Mouse (Mus musculus): ENCODE results near the gene Susd1. TPM values are rescaled to one million over a fixed set of nuclear protein-coding genes. Genes with fewer than 3 reads are reported as not detected.

The Susd1 gene
- polyA plus RNA-seq, 2 experiments = 5.8 to 18.1 TPM

DNA sequence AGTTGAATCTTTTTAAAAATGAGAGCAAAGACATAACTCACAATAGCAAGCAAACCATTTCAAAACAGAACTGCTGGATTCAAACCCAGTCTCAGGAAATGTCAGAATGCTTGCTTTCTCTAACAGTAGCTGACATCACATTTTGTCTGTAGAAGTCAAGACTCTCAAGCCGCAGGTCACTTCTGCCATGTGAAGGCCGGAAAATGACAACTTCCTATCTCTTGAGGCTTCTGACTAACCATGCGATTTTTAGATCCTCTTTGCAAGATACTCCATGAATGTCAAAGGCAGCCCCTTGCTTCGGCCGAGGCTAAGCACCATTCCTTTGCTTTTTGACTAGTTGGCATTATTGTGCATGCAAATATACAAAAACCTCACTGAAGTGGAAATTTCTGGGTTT, 172.8 kb downstream of the Susd1 start:
- ATAC-seq (ENCODE audit: insufficient read depth) (no peak), DNase-seq (ENCODE audit: low read depth in 3 of 3, low spot score in 3 of 3) (no peak)
- H3K9ac ChIP-seq (replicated peaks) = no peak overlapping the region
- H3K4me3 ChIP-seq (ENCODE audit: insufficient read depth in 1 of 2, low read depth in 2 of 2, low read length in 2 of 2) = no peak overlapping the region
- no peak overlapping the region for H3K27ac ChIP-seq
- WGBS (ENCODE audit: insufficient replicate concordance) = 29% methylated on average over 5 of the region's 5 CpGs
- H3K4me1 ChIP-seq (replicated peaks; ENCODE audit: control insufficient read depth in 2 of 2, insufficient read depth in 2 of 2, low read length in 1 of 2) = peaks cover 3 to 14% of the 10 kb centered on the region in 2 experiments; a peak in 3 of 4 replicates
- H3K27me3 ChIP-seq (ENCODE audit: control insufficient read depth, insufficient read depth, low read length) = no peaks in the 10 kb centered on the region
- H3K36me3 ChIP-seq (replicated peaks; ENCODE audit: control insufficient read depth, insufficient read depth, low read depth) = no peaks in the 10 kb centered on the region
- no peak overlapping the region for H3K4me2 ChIP-seq (ENCODE audit: low read depth)
- TF ChIP-seq CTCF (IDR thresholded peaks at IDR 0.05; ENCODE audit: low read depth) (no peak), EP300 (IDR thresholded peaks at IDR 0.05; ENCODE audit: low read depth) (no peak)
- H3K9me3 ChIP-seq (ENCODE audit: control insufficient read depth, low read length) = no peaks in the 10 kb centered on the region

DNA sequence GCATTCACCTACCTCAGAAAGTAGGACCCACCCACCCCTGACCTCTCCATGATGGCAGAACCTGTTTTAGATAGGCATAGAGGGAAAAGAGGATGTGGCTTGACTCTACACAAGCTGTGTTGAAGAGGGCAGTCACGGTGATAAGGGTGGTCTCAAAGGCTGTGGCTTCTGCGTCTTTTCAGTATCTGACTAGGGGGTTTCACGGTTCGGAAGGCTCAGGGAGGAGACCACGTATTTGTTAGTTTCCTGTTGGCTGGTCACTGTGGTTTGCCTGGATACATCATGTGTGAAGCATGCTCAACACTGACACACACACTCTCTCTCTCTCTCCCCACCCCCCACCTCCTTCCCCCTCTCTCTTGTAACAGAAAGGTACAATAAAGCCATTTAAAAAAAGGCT, 173.3 kb downstream of the Susd1 start:
- Histone ChIP-seq H3K9me3 (ENCODE audit: control insufficient read depth, low read length) (no peaks in the 10 kb centered on the region), H3K9ac (replicated peaks) (no peak overlapping the region), H3K27ac (no peak overlapping the region), H3K4me1 (replicated peaks; ENCODE audit: control insufficient read depth in 2 of 2, insufficient read depth in 2 of 2, low read length in 1 of 2) (peaks cover 3 to 16% of the 10 kb centered on the region in 2 experiments; a peak in 3 of 4 replicates), H3K4me3 (ENCODE audit: insufficient read depth in 1 of 2, low read depth in 2 of 2, low read length in 2 of 2) (no peak overlapping the region), H3K36me3 (replicated peaks; ENCODE audit: control insufficient read depth, insufficient read depth, low read depth) (no peaks in the 10 kb centered on the region), H3K27me3 (ENCODE audit: control insufficient read depth, insufficient read depth, low read length) (no peaks in the 10 kb centered on the region), H3K4me2 (ENCODE audit: low read depth) (no peak overlapping the region)
- no peak for TF ChIP-seq EP300 (IDR thresholded peaks at IDR 0.05; ENCODE audit: low read depth)
- TF ChIP-seq CTCF (IDR thresholded peaks at IDR 0.05; ENCODE audit: low read depth) = no peak
- no peak for DNase-seq (ENCODE audit: low read depth in 3 of 3, low spot score in 3 of 3)
- no peak for ATAC-seq (ENCODE audit: insufficient read depth)
- whole genome bisulfite sequencing (ENCODE audit: insufficient replicate concordance) = 33% methylated on average over 5 of the region's 5 CpGs

Other genes with a start within 250 kb of the Susd1 start
- gene Ugcg, start 249.4 kb downstream of the Susd1 start, polyA plus RNA-seq (2012; rRNA removed) = 19.3 and 21.7 TPM in 2 replicates
- 7.5 and 9.9 TPM in 2 replicates for gene Ugcg, start 249.4 kb downstream of the Susd1 start, polyA plus RNA-seq (2014; fragmentation: Nextera tagmentation; extraction: Ambion mirVana)
- 22.7 and 26.6 TPM in 2 replicates for gene Ptbp3, start 110.7 kb upstream of the Susd1 start, polyA plus RNA-seq (2012; rRNA removed)
- 64.7 and 72.3 TPM in 2 replicates for gene Ptbp3, start 110.7 kb upstream of the Susd1 start, polyA plus RNA-seq (2014; fragmentation: Nextera tagmentation; extraction: Ambion mirVana)
- 5.5 and 10.4 TPM in 2 replicates for gene Hsdl2, start 142.9 kb upstream of the Susd1 start, polyA plus RNA-seq (2012; rRNA removed)
- gene Hsdl2, start 142.9 kb upstream of the Susd1 start, polyA plus RNA-seq (2014; fragmentation: Nextera tagmentation; extraction: Ambion mirVana) = 16.3 and 17.6 TPM in 2 replicates
- gene E130308A19Rik, start 187.6 kb upstream of the Susd1 start, polyA plus RNA-seq (2012; rRNA removed) = 2.7 and 2.8 TPM in 2 replicates
- 5.7 and 6.3 TPM in 2 replicates for gene E130308A19Rik, start 187.6 kb upstream of the Susd1 start, polyA plus RNA-seq (2014; fragmentation: Nextera tagmentation; extraction: Ambion mirVana)

All from liver, embryonic 14.5 days (tissue).